Mouse (Mus musculus) ES-Bruce4 (cell line): ENCODE measurements around the gene Krtap4-7. TPM values are rescaled to one million over a fixed set of nuclear protein-coding genes. Genes with fewer than 3 reads are reported as not detected.
"Not testable (repeated sequence)": the region's sequence is repeated elsewhere in the genome, so short reads cannot be mapped to it uniquely, and the experiment has no call there.

Experiments used
- H3K27ac ChIP-seq: 2 replicates; pipeline ENCODE4 v1.5.1; 2012; ENCODE audit warnings: low read length, inconsistent platforms; ENCODE audit not compliant: insufficient read depth
- H3K27me3 ChIP-seq: 2 replicates; pipeline ENCODE4 v1.6.1; 2012; ENCODE audit warnings: mild to moderate bottlenecking, low read length, inconsistent platforms; ENCODE audit not compliant: control insufficient read depth, poor library complexity, insufficient read depth, severe bottlenecking
- H3K36me3 ChIP-seq: 2 replicates; pipeline ENCODE4 v1.6.1; 2012; ENCODE audit warnings: inconsistent platforms, mild to moderate bottlenecking, low read length, moderate library complexity; ENCODE audit not compliant: control insufficient read depth, poor library complexity, insufficient read depth, severe bottlenecking
- H3K4me1 ChIP-seq: one replicate; pipeline ENCODE4 v1.8.1; 2011; ENCODE audit warnings: low read length; ENCODE audit not compliant: control insufficient read depth, insufficient read depth
- H3K4me3 ChIP-seq: 2 replicates; pipeline ENCODE4 v1.5.1; 2011; ENCODE audit warnings: low read depth, mild to moderate bottlenecking, low read length
- H3K9ac ChIP-seq: 2 replicates; pipeline ENCODE4 v1.6.1; 2012; ENCODE audit warnings: low read depth, mild to moderate bottlenecking, inconsistent platforms; ENCODE audit not compliant: poor library complexity, severe bottlenecking
- H3K9me3 ChIP-seq: replicated peaks from 2 replicates; pipeline ENCODE4 v1.6.1; 2012; ENCODE audit warnings: mild to moderate bottlenecking, low read length, inconsistent platforms; ENCODE audit not compliant: control insufficient read depth, poor library complexity, insufficient read depth, severe bottlenecking
- CTCF ChIP-seq: IDR thresholded peaks from one replicate; pipeline ENCODE4 v1.8.1; 2011; ENCODE audit warnings: low read depth, low read length
- EP300 ChIP-seq: IDR thresholded peaks from 2 replicates; pipeline ENCODE4 v1.6.1; 2011; ENCODE audit warnings: low read depth, low read length; ENCODE audit not compliant: insufficient read depth
- POLR2A ChIP-seq: IDR thresholded peaks from one replicate; pipeline ENCODE4 v1.8.1; 2011; ENCODE audit warnings: low read length; ENCODE audit not compliant: insufficient read depth
- polyA plus RNA-seq: library from polyadenylated mRNA; stranded (reverse); fragments of >200 nt; gene quantifications from 2 replicates; pipeline ENCODE4 v1.2.4, GENCODE M21; 2011; ENCODE audit warnings: low read depth; ENCODE audit not compliant: missing spikeins, insufficient read depth, insufficient read length

Krtap4-7 gene
- polyA plus RNA-seq: not detected in 2 replicates

DNA sequence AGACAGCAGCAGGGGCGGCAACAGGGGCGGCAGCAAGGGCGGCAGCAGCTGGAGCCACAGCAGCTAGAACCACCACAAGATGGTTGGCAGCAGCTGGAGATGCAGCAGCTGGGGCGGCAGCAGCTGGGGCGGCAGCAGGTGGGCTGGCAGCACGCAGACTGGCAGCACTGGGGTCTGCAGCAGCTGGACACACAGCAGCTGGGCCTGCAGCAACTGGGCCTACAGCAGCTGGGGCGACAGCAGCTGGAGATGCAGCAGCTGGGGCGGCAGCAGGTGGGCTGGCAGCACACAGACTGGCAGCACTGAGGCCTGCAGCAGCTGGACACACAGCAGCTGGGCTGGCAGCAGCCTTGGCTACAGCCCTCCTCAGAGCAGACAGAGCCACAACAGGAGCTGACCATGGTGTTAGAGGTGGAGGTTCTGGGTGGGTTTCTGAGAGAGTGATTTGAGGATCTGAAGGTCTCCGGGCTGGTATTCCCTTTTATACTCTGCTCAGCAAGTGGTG, at the start of gene Krtap4-7:
Gene Krtap4-7, minus strand, starts transcription at position 455 of the 505 bp plus-strand sequence.
- H3K27ac ChIP-seq: not testable (repeated sequence)

DNA sequence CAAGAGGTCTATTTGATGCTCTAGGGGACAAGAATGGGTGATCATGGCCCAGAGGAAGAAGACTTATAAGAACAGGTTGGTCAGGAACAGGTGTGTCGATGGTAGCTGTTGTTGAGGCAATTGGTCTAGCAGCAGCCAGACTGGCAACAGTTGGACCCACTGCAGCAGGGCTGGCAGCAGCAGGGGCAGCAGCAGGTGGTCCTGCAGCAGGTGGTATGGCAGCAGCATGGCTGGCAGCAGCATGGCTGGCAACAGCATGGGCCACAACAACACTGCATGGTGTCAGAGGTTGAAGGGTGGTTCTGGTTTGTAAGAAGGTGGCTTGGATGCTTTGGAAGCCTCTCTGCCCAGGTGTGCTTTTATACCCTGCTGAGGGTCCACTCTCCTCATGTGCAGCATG, 46.6 kb upstream of the Krtap4-7 start, which contains the start of gene Gm14190:
Gene Gm14190, minus strand, starts transcription at position 278 of the 400 bp plus-strand sequence.
- Histone ChIP-seq H3K27ac (no peak within 1 kb of the TSS), H3K36me3 (no peaks in the 10 kb centered on the region), H3K4me1 (no peaks in the 10 kb centered on the region), H3K27me3 (no peaks in the 10 kb centered on the region), H3K4me3 (no peak within 1 kb of the TSS), H3K9ac (no peak within 1 kb of the TSS), H3K9me3 (no peaks in the 10 kb centered on the region)
- TF ChIP-seq CTCF: no peak
- TF ChIP-seq POLR2A: no peak
- no peak for TF ChIP-seq EP300

More for the DNA sequence above, at the start of gene Krtap4-7:
- not testable (repeated sequence) for H3K9ac ChIP-seq, H3K9me3 ChIP-seq, H3K4me3 ChIP-seq, H3K36me3 ChIP-seq, H3K4me1 ChIP-seq, H3K27me3 ChIP-seq

DNA sequence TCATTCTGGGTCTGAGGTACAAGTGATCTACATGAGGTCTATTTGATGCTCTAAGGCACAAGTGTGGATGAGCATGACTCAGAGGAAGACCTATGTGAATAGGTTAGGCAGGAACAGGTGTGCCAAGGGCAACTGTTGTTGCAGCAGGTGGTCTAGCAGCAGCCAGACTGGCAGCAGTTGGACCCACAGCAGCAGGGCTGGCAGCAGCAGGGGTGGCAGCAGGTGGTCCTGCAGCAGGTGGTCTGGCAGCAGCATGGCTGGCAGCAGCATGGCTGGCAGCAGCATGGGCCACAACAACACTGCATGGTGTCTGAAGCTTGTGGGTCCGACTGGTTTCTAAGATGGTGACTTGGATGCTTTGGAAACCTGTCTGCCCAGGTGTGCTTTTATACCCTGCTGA, 41.3 kb upstream of the Krtap4-7 start:
- not testable (repeated sequence) for H3K27ac ChIP-seq, H3K4me3 ChIP-seq, H3K27me3 ChIP-seq, H3K4me1 ChIP-seq, H3K36me3 ChIP-seq, H3K9me3 ChIP-seq, H3K9ac ChIP-seq

DNA sequence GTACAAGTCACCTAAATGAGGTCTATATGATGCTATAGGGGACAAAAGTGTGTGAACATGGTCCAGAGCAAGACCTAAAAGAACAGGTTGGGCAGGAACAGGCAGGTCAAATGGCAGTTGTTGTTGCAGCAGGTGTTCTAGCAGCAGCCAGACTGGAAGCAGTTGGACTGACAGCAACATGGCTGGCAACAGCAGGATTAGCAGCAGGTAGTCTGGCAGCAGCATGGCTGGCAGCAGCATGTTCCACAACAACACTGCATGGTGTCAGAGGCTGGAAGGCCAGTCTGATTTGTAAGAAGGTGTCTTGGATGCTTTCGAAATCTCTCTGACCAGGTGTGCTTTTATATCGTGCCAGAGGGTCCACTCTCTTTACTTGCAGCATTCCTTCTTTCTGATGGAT, 39.6 kb upstream of the Krtap4-7 start:
- Histone ChIP-seq H3K27ac (no peak overlapping the region), H3K27me3 (no peaks in the 10 kb centered on the region), H3K9me3 (no peaks in the 10 kb centered on the region), H3K9ac (no peak overlapping the region), H3K4me1 (no peaks in the 10 kb centered on the region), H3K4me3 (no peak overlapping the region), H3K36me3 (no peaks in the 10 kb centered on the region)
- TF ChIP-seq EP300 (no peak), POLR2A (no peak), CTCF (no peak)

DNA sequence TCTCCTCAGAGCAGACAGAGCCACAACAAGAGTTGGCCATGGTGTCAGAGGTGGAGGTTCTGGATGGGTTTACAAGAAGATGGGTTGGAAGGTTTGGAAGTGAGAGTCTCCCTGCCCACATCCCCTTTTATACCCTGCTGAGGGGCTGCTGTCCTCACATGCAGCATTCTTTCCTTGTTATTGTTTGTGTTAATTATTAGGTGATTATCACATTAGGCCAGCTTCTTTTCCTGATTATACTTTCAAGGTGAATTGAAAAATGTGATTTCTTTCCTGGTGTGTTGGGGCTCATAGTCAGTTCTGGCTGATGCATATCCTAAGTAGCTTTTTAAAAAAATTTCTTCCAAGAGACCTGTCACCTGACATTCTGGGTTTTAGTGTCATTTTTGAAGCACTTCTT, 22.0 kb upstream of the Krtap4-7 start, which contains the start of gene Krtap4-6:
Gene Krtap4-6, minus strand, starts transcription at position 101 of the 400 bp plus-strand sequence.
- H3K36me3 ChIP-seq: no peaks in the 10 kb centered on the region
- no peaks in the 10 kb centered on the region for H3K9me3 ChIP-seq
- no peaks in the 10 kb centered on the region; the same call in 1 of the 2 replicates for H3K27me3 ChIP-seq
- H3K27ac ChIP-seq: no peak within 1 kb of the TSS
- no peaks in the 10 kb centered on the region for H3K4me1 ChIP-seq
- H3K4me3 ChIP-seq: no peak within 1 kb of the TSS
- H3K9ac ChIP-seq: no peak within 1 kb of the TSS
- TF ChIP-seq CTCF: no peak
- no peak for TF ChIP-seq POLR2A
- no peak for TF ChIP-seq EP300

DNA sequence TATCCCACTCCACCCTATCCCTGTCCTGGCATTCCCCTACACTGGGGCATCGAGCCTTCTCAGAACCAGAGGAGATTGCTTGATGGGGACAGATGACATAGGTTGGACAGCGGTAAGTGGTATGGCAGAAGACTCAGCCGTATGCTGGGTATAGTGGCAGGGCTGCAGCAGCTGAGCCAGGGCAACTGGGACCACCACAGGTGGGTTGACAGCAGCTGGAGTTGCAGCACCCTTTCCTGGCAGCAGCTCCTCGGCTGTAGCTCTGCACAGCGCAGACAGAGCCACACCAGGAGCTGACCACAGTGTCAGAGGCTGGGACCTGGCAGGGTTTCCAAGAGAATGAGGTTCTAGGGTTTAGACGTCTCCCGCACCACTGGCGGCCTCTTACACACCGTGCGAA, 18.9 kb upstream of the Krtap4-7 start:
- no peak overlapping the region for H3K4me3 ChIP-seq
- H3K27me3 ChIP-seq: no peaks in the 10 kb centered on the region; the same call in 1 of the 2 replicates
- no peaks in the 10 kb centered on the region for H3K36me3 ChIP-seq
- TF ChIP-seq CTCF: no peak
- TF ChIP-seq POLR2A: no peak
- no peak for TF ChIP-seq EP300
- no peak overlapping the region for H3K9ac ChIP-seq
- no peaks in the 10 kb centered on the region for H3K4me1 ChIP-seq
- no peak overlapping the region for H3K27ac ChIP-seq
- no peaks in the 10 kb centered on the region for H3K9me3 ChIP-seq

DNA sequence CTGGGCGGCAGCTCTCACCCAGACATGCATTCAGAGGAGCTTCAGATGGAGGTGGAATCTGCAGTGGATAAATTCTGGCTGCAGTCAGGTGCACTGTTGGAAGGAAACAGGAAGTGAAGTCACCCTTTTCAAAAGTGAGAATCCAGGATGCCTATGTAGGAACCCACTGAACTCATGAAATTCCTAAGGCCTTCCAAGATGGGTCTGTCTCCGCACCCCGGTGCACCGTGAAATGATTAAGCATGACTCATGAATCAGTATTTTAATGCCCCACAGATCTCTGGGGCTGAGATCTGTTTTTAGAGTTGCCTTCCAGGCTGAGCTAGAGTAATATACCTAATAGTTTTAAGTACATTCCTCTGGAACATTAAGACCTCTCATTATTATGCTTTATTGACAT, 15.4 kb upstream of the Krtap4-7 start:
- Histone ChIP-seq H3K27ac (no peak overlapping the region), H3K4me3 (no peak overlapping the region), H3K27me3 (no peaks in the 10 kb centered on the region), H3K9ac (no peak overlapping the region), H3K4me1 (peaks cover 2% of the 10 kb centered on the region), H3K9me3 (no peaks in the 10 kb centered on the region), H3K36me3 (no peaks in the 10 kb centered on the region)
- no peak for TF ChIP-seq POLR2A
- TF ChIP-seq CTCF: no peak
- TF ChIP-seq EP300: no peak

DNA sequence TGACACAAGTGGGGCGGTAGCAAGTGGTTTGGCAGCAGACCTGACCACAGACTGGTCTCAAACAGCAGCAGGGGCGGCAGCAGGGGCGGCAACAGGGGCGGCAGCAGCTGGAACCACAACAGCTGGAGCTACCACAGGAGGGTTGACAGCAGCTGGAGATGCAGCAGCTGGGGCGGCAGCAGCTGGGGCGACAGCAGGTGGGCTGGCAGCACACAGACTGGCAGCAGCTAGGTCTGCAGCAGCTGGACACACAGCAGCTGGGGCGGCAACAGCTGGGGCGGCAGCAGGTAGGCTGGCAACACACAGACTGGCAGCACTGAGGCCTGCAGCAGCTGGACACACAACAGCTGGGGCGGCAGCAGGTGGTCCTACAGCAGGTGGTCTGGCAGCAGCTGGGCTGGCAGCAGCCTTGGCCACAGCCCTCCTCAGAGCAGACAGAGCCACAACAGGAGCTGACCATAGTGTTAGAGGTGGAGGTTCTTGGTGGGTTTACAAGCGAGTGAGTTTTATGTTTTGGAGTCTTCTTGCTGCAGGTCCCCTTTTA, 14.7 kb upstream of the Krtap4-7 start, which contains the start of gene Gm11563:
Gene Gm11563, minus strand, starts transcription at position 494 of the 544 bp plus-strand sequence.
- not testable (repeated sequence) for H3K9me3 ChIP-seq, H3K27me3 ChIP-seq, H3K4me3 ChIP-seq, H3K36me3 ChIP-seq, H3K9ac ChIP-seq, H3K27ac ChIP-seq, H3K4me1 ChIP-seq
